Mouse (Mus musculus): ENCODE data around the gene Gosr1. TPM values are rescaled to one million over a fixed set of nuclear protein-coding genes. Genes with fewer than 3 reads are reported as not detected.

Gosr1 gene
- total RNA-seq, 2 experiments from 2014 or later, result 46.7 to 54.8 TPM

Other genes starting within 250 kb of the Gosr1 start
- 100 to 1,000 TPM; 439 to 452 TPM for gene Abr, start 141.3 kb downstream of the Gosr1 start, total RNA-seq (2021)
- 1 to 10 TPM; 2.1 to 4.0 TPM for gene Bhlha9, start 91.1 kb downstream of the Gosr1 start, total RNA-seq (2021)
- under 1 TPM; 0.49 to 0.50 TPM for gene Trarg1, start 83.8 kb downstream of the Gosr1 start, total RNA-seq (2021)
- 10 to 100 TPM; 53.0 to 56.1 TPM for gene Cpd, start 83.4 kb upstream of the Gosr1 start, total RNA-seq (2021)
- not detected for gene Tmigd1, start 138.6 kb upstream of the Gosr1 start, total RNA-seq (2021)
- gene Blmh, start 161.2 kb upstream of the Gosr1 start, total RNA-seq (2021), result 10 to 100 TPM; 58.9 to 60.3 TPM
- gene Slc6a4, start 235.0 kb upstream of the Gosr1 start, total RNA-seq (2021), result under 1 TPM in 1 of 2 experiments, not detected in 1; 0.20 TPM

Data from left cerebral cortex, postnatal 36 days (tissue).